Mouse (Mus musculus): ENCODE data around the gene Paxbp1. TPM values are rescaled to one million over a fixed set of nuclear protein-coding genes. Genes with fewer than 3 reads are reported as not detected.

Paxbp1 gene
- polyA plus RNA-seq, 1 experiment from 2014 or later: 54.4 TPM

- peaks cover 9% of the 10 kb centered on the region for H3K4me1 ChIP-seq (replicated peaks)
- H3K9me3 ChIP-seq: no peaks in the 10 kb centered on the region
- peaks cover 17% of the 10 kb centered on the region for H3K27me3 ChIP-seq (ENCODE audit: insufficient read depth, poor library complexity, severe bottlenecking)
- H3K36me3 ChIP-seq: no peaks in the 10 kb centered on the region
- no peak for DNase-seq (ENCODE audit: low spot score)
- 97% methylated on average over 1 of the region's 1 CpGs for WGBS
- H3K4me3 ChIP-seq: no peak overlapping the region
- no peak overlapping the region for H3K27ac ChIP-seq
Observed at GRCm38 (mm10) chr16:91067122-91067521, 22.8 kb upstream of the Paxbp1 start.

DNA sequence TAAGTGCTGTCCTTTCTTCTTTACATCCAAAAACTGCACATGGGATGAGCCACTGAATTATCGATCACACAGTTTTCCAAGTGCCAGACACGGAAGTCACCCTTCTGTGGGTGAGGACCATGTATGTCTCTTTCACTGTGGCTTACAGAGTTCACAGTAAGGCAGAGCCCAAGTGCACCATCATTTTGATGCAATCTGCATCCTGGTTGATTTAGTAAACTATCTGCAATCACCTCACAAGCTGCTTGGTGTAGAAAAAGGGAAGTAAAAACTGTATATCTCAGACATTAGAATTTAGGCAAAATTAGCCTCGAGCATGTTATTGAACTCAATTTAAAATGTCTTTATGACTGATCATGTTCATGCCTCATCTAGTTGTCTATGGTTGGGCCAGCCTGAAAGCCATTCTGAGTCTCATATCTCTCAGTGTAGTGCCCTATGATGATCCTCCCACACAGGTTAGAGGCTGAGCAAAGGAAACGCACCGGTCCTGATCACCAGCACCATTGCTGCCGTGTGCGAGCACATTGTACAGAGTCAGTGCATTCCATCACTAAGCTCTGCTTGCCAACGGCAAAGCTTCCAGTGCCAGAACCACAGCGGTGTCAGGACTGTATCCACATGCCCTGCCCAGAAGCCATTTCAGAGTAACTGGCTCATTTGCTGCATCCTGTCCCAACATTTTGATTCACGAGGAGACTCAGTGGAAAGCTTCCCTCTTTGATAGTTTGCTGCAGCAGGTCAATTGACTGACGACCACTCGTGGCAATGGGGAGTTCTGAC is 20.4 kb upstream of the Paxbp1 start:
- Histone ChIP-seq H3K27ac (no peak overlapping the region), H3K9me3 (no peaks in the 10 kb centered on the region), H3K27me3 (ENCODE audit: insufficient read depth, poor library complexity, severe bottlenecking) (peaks cover 4% of the 10 kb centered on the region; the same call in 1 of the 2 replicates), H3K4me1 (replicated peaks) (peaks cover 9% of the 10 kb centered on the region), H3K36me3 (no peaks in the 10 kb centered on the region), H3K4me3 (no peak overlapping the region)
- DNase-seq (ENCODE audit: low spot score): no peak
- WGBS: 88% methylated on average over 12 of the region's 12 CpGs

DNA sequence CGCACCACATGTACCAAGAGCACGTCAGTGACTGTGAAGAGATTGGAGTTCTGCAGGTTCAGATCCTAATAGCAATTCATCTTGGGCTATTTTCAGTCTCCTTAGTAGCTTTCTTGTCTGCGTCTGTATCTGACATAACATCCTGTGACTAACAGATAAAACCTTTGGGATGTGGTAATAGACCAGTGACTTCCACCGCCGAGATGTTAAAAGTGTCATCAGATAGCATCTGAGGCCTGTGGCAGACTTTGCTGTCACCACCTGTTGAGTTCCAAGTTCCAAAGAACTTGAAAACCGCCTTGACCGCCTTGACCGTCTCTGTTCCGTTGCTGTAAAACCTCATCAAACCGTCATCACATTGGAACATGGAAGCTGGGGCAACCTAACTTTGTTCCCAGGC is 19.4 kb upstream of the Paxbp1 start:
- H3K9me3 ChIP-seq: no peaks in the 10 kb centered on the region
- H3K4me1 ChIP-seq (replicated peaks): peaks cover 4% of the 10 kb centered on the region
- DNase-seq (ENCODE audit: low spot score): no peak
- 91% methylated on average over 10 of the region's 10 CpGs for WGBS
- H3K4me3 ChIP-seq: no peak overlapping the region
- no peaks in the 10 kb centered on the region for H3K36me3 ChIP-seq
- no peak overlapping the region for H3K27ac ChIP-seq
- H3K27me3 ChIP-seq (ENCODE audit: insufficient read depth, poor library complexity, severe bottlenecking): peaks cover 4% of the 10 kb centered on the region; the same call in 1 of the 2 replicates

GRCm38 (mm10) chr16:91061531-91062318 is 17.4 kb upstream of the Paxbp1 start:
- Histone ChIP-seq H3K9me3 (no peaks in the 10 kb centered on the region), H3K4me1 (replicated peaks) (0 out of 2 replicates have a peak, but pooled peaks cover under 1% of the 10 kb centered on the region)
- WGBS: 87% methylated on average over 13 of the region's 13 CpGs

DNA sequence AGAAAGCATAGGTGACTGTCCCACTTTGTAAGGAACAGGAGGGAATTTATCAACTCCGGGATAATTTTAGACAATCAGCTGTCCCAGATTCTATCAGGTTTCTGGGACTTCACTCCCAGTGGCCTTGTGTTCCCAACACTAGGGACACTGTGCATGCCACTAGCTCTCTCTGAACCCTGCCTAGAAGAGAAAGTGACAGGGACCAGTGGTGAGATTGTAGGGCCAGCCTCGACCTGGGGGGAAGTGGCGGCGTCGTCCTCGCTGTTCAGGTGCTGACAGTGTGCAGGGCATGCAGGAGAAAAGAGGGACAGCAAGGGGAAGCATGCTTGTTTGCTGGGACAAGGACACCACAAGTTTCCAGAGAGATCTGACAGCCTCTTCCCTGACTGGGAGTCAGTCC is 13.4 kb upstream of the Paxbp1 start:
- Histone ChIP-seq H3K9me3 (no peaks in the 10 kb centered on the region), H3K4me3 (no peak overlapping the region), H3K4me1 (replicated peaks) (0 out of 2 replicates have a peak, but pooled peaks cover 4% of the 10 kb centered on the region), H3K27me3 (ENCODE audit: insufficient read depth, poor library complexity, severe bottlenecking) (peaks cover 5% of the 10 kb centered on the region; the same call in 1 of the 2 replicates), H3K36me3 (no peaks in the 10 kb centered on the region), H3K27ac (no peak overlapping the region)
- DNase-seq (ENCODE audit: low spot score): no peak
- 83% methylated on average over 6 of the region's 6 CpGs for WGBS

More at GRCm38 (mm10) chr16:91061531-91062318, 17.4 kb upstream of the Paxbp1 start:
- Histone ChIP-seq H3K36me3 (no peaks in the 10 kb centered on the region), H3K27me3 (ENCODE audit: insufficient read depth, poor library complexity, severe bottlenecking) (peaks cover 7% of the 10 kb centered on the region; the same call in 1 of the 2 replicates), H3K27ac (no peak overlapping the region), H3K4me3 (no peak overlapping the region)
- DNase-seq (ENCODE audit: low spot score): no peak

DNA sequence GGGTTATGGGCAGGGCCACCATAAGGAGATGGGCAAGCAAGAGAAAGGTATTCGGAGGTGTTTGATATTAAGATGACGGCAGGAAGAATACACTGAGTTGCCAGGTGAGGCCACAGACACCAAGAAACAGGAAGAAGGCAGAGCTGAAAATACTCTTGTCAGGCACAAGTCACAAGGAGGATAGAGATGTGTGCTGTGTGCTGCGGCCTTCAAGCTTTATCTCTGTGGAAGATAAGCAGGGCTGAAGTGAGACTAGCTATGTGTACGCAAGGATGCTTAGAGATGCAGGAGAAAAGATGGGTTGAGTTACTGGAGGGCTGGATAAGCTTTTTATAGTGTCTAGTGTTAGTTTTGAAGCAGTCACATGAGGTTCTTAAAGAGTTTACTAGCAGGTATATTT is 12.9 kb upstream of the Paxbp1 start:
- no peaks in the 10 kb centered on the region for H3K36me3 ChIP-seq
- DNase-seq (ENCODE audit: low spot score): no peak
- no peak overlapping the region for H3K4me3 ChIP-seq
- 89% methylated on average over 4 of the region's 4 CpGs for WGBS
- H3K27me3 ChIP-seq (ENCODE audit: insufficient read depth, poor library complexity, severe bottlenecking): peaks cover 5% of the 10 kb centered on the region; the same call in 1 of the 2 replicates
- no peak overlapping the region for H3K27ac ChIP-seq
- H3K4me1 ChIP-seq (replicated peaks): 0 out of 2 replicates have a peak, but pooled peaks cover 4% of the 10 kb centered on the region
- H3K9me3 ChIP-seq: no peaks in the 10 kb centered on the region

- Histone ChIP-seq H3K4me1 (replicated peaks) (0 out of 2 replicates have a peak, but pooled peaks cover 4% of the 10 kb centered on the region), H3K36me3 (no peaks in the 10 kb centered on the region), H3K27me3 (ENCODE audit: insufficient read depth, poor library complexity, severe bottlenecking) (peaks cover 5% of the 10 kb centered on the region; the same call in 1 of the 2 replicates), H3K9me3 (no peaks in the 10 kb centered on the region), H3K27ac (no peak overlapping the region), H3K4me3 (no peak overlapping the region)
- no peak for DNase-seq (ENCODE audit: low spot score)
- 62% methylated on average over 16 of the region's 16 CpGs for WGBS
Observed at GRCm38 (mm10) chr16:91056043-91056821, 11.9 kb upstream of the Paxbp1 start.

- 88% methylated on average over 5 of the region's 5 CpGs for WGBS
Observed at GRCm38 (mm10) chr16:91055150-91055549, 10.8 kb upstream of the Paxbp1 start.

GRCm38 (mm10) chr16:91053599-91053998 is 9.3 kb upstream of the Paxbp1 start:
- 67% methylated on average over 8 of the region's 8 CpGs for whole genome bisulfite sequencing
- H3K27ac ChIP-seq: no peak overlapping the region
- 0 out of 2 replicates have a peak, but pooled peaks cover 4% of the 10 kb centered on the region for H3K4me1 ChIP-seq (replicated peaks)
- no peak for DNase-seq (ENCODE audit: low spot score)
- no peak overlapping the region for H3K4me3 ChIP-seq
- H3K9me3 ChIP-seq: no peaks in the 10 kb centered on the region
- peaks cover 5% of the 10 kb centered on the region for H3K27me3 ChIP-seq (ENCODE audit: insufficient read depth, poor library complexity, severe bottlenecking)
- H3K36me3 ChIP-seq: no peaks in the 10 kb centered on the region

More at GRCm38 (mm10) chr16:91055150-91055549, 10.8 kb upstream of the Paxbp1 start:
- Histone ChIP-seq H3K9me3 (no peaks in the 10 kb centered on the region), H3K4me1 (replicated peaks) (0 out of 2 replicates have a peak, but pooled peaks cover 4% of the 10 kb centered on the region), H3K4me3 (no peak overlapping the region), H3K36me3 (no peaks in the 10 kb centered on the region), H3K27me3 (ENCODE audit: insufficient read depth, poor library complexity, severe bottlenecking) (peaks cover 5% of the 10 kb centered on the region), H3K27ac (no peak overlapping the region)
- no peak for DNase-seq (ENCODE audit: low spot score)

GRCm38 (mm10) chr16:91045511-91045910 is 1.2 kb upstream of the Paxbp1 start:
- Histone ChIP-seq H3K27ac (no peak overlapping the region), H3K36me3 (peaks cover 15% of the 10 kb centered on the region), H3K4me3 (no peak overlapping the region), H3K27me3 (ENCODE audit: insufficient read depth, poor library complexity, severe bottlenecking) (no peaks in the 10 kb centered on the region; the same call in 1 of the 2 replicates), H3K9me3 (no peaks in the 10 kb centered on the region), H3K4me1 (replicated peaks) (peaks cover 19% of the 10 kb centered on the region)
- DNase-seq (ENCODE audit: low spot score): peak; percentile 58
- WGBS: 56% methylated on average over 8 of the region's 8 CpGs

DNA sequence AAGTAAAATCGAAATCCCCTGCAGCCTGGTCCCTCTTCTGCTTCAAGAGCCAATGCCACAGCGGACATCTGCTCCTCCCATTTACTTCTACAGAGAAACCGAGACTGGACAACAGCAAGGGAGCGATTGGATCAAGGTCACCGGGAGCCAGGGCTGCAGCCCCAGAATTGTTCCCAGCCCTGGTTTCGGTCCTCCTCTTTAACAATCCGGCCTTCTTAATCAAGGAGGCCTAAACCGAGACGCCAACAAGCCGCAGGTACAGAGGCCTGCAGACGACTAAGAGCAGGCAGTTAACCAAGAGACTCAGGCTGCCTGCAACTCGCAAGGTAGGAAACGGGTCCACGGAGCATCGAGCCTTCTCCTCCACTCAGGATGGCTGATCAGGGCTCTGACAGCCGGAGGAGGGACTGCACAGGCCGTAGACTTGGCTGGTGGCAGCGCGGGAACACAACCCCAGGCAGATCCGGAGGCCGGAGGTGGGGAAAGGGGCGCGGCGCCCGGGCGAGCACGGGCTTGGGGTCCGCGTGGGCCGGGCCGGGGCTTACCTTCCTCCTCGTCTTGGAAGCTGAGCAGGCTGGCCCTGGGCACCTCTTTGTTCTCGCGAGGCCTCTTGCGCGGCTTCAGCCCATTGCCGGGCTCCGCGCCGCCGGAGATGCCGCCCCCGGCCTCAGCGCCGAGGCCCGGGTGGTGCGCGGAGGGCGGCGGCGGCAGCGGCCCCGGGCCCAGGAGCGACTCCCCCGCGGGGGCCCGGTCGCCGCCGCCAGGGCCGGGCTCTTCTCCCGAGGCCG is 688 bp downstream of the Paxbp1 start:
- DNase-seq (ENCODE audit: low spot score): peak; percentile 73

More for the DNA sequence above, 688 bp downstream of the Paxbp1 start:
- WGBS: under 1% methylated on average over 63 of the region's 63 CpGs
- Histone ChIP-seq H3K36me3 (peaks cover 33% of the 10 kb centered on the region), H3K4me1 (replicated peaks) (peaks cover 19% of the 10 kb centered on the region), H3K9me3 (no peaks in the 10 kb centered on the region), H3K27ac (peak overlapping the region; percentile 97), H3K4me3 (peak overlapping the region; percentile 99), H3K27me3 (ENCODE audit: insufficient read depth, poor library complexity, severe bottlenecking) (no peaks in the 10 kb centered on the region; the same call in 1 of the 2 replicates)

Data from hindbrain, embryonic 10.5 days (tissue).